Mouse (Mus musculus) lung, adult 2 months (tissue): Measurements from ENCODE around the gene Muc4. TPM values are rescaled to one million over a fixed set of nuclear protein-coding genes. Genes with fewer than 3 reads are reported as not detected.

Experiments used
- DNase-seq: peaks from one replicate; pipeline ENCODE4 v3.0.0; 2022
- H3K4me1 ChIP-seq: fragments of 200-500 bp; 2 replicates; pipeline ENCODE4 v1.6.1; 2011; ENCODE audit warnings: low read length; ENCODE audit not compliant: control insufficient read depth, insufficient read depth
- H3K4me3 ChIP-seq: fragments of 200-500 bp; replicated peaks from 2 replicates; pipeline ENCODE3; 2011; ENCODE audit warnings: low read depth, mild to moderate bottlenecking, control low read depth, low read length; ENCODE audit errors: extremely low read depth
- CTCF ChIP-seq: fragments of 200-500 bp; IDR thresholded peaks from 2 replicates; pipeline ENCODE4 v1.5.1; 2011; ENCODE audit warnings: mild to moderate bottlenecking, low read length, control low read depth; ENCODE audit not compliant: insufficient read depth
- POLR2A ChIP-seq: fragments of 200-500 bp; IDR thresholded peaks from 2 replicates; pipeline ENCODE4 v1.6.1; 2011; ENCODE audit warnings: low read depth, mild to moderate bottlenecking, control low read depth, low read length, borderline replicate concordance; ENCODE audit errors: extremely low read depth
- WGBS: fragments of 180-500 bp; shearing (Covaris S2); methylation state at CpG from one replicate; pipeline ENCODE4 v1.1.7; 2018; 5-methylcytosine and 5-hydroxymethylcytosine counted together
- polyA plus RNA-seq: library from polyadenylated mRNA; depleted of rRNA; stranded (reverse); fragments of >200 nt; gene quantifications from 2 replicates; pipeline ENCODE4 v1.2.3, GENCODE M21; 2012; rRNA removed

Gene Muc4
- polyA plus RNA-seq, 1 experiment: 17.3 TPM

DNA sequence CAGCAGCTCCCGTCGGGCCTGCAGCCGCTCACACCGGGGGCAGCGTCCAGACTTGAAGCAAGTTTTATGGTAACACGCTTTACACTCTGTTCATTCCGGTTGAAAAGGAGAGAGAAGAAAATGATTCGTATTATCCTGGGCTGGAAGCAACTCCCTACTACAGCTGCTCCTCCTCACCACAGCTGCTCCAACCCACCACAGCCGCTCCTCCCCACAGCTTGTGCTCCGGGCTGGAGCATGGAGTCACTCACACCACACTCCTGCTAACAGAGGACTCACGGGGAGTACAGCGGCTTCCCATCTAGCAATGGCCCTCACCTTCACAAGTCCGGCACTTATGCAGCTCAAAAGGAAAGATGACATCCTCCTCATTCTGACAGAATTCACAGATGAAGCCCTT lies 88.4 kb downstream of the Muc4 start:
- no peak for TF ChIP-seq CTCF
- TF ChIP-seq POLR2A: no peak
- no peak for DNase-seq
- H3K4me1 ChIP-seq: 0 out of 2 replicates have a peak, but pooled peaks cover 4% of the 10 kb centered on the region
- WGBS: 90% methylated on average over 13 of the region's 13 CpGs
- H3K4me3 ChIP-seq: no peak overlapping the region

DNA sequence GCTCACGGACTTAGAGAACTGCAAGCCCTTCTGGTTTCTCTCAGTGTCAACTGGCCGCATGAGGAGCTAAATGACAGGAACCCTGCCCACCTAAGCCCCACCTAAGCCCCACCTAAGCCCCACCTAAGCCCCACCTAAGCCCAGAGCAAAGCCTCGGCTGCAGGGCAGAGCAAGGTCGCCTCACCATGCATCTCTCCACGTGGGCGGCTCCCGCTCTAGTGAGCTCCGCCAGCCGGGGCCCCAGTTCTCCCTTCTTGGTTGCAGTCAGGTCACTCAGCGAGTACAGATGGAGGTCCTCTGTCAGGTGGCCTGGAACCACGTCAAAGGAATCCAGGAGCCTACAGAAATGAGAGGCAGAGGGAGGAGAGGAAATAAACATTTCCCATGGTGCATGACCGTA lies 89.7 kb downstream of the Muc4 start:
- 72% methylated on average over 12 of the region's 12 CpGs for WGBS
- TF ChIP-seq POLR2A (no peak), CTCF (no peak)
- Histone ChIP-seq H3K4me3 (no peak overlapping the region), H3K4me1 (0 out of 2 replicates have a peak, but pooled peaks cover 4% of the 10 kb centered on the region)
- DNase-seq: no peak

DNA sequence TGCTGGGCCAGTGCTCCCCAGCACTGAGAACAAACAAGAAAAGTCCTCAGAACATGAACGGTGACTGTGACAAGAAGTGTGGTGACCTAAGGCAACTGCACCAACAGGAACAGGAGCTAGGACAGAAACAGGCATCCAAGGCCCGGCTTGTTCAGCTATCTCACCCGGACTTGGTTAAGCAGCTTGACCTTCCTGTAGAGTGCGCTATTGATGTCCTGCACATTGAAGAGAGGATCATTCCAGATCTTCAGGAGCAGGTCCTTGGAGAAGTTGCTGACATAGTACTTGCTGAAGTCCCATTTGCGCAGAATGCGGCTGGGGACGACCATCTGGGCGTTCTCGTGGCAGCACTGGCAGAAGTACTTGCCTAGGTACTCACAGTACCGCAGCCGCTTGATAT lies 90.8 kb downstream of the Muc4 start:
- TF ChIP-seq CTCF (no peak), POLR2A (no peak)
- no peak overlapping the region for H3K4me3 ChIP-seq
- WGBS: 93% methylated on average over 11 of the region's 11 CpGs
- H3K4me1 ChIP-seq: 0 out of 2 replicates have a peak, but pooled peaks cover 4% of the 10 kb centered on the region
- no peak for DNase-seq

DNA sequence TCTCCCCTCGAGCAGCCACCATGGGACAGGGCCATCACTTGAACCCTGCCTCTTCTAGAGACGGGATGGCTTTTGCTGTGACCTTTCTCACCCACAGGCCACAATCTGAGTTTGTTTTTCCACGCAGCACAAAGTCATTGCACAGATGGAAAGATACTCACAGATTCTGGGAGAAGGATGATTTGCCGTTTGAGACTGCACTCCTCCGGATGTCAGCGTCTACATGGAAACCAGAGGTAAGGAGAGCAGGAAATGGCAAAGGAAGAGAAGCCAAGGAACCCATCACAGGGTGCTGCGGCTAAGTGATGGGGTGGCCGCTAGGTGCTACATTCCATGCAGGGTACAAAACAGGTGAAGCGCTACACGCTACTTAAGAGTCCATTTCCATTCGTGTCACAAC lies 93.4 kb downstream of the Muc4 start:
- WGBS: 82% methylated on average over 11 of the region's 11 CpGs
- H3K4me3 ChIP-seq: no peak overlapping the region
- no peak for DNase-seq
- TF ChIP-seq CTCF (no peak), POLR2A (no peak)
- H3K4me1 ChIP-seq: no peaks in the 10 kb centered on the region

DNA sequence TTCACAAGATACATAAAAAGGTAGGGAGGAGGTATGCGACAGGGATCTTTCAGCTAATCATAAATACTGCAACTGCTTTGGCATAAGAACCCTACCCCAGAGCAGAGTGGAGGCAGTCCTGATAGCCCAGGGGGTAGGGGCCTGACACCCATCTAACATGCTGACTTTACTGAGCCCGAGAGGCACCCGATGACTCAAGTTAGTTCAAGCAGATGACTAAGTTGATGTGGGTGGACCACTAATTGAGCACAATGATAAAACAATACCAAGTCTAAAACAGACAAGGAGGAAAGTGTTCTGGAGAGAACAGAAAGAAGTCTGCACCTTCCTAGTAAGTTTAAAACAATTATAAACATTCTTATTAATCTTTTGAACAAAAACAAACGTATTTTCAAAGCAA lies 95.8 kb downstream of the Muc4 start:
- Histone ChIP-seq H3K4me3 (no peak overlapping the region), H3K4me1 (no peaks in the 10 kb centered on the region)
- DNase-seq: no peak
- 91% methylated on average over 4 of the region's 4 CpGs for WGBS
- no peak for TF ChIP-seq POLR2A

Other genes starting within 250 kb of the Muc4 start
- 0.11 and 0.17 TPM in 2 replicates for gene Slc51a, start 248.0 kb upstream of the Muc4 start, polyA plus RNA-seq
- not detected in 2 replicates for gene Zdhhc19, start 239.6 kb upstream of the Muc4 start, polyA plus RNA-seq
- 7.5 and 12.8 TPM in 2 replicates for gene Tfrc, start 127.0 kb upstream of the Muc4 start, polyA plus RNA-seq
- gene Tnk2, start 92.0 kb upstream of the Muc4 start, polyA plus RNA-seq: 107 and 119 TPM in 2 replicates
- gene Muc20, start 61.5 kb downstream of the Muc4 start, polyA plus RNA-seq: 9.0 and 11.8 TPM in 2 replicates
- 2.3 and 3.0 TPM in 2 replicates for gene Smbd1, start 74.6 kb downstream of the Muc4 start, polyA plus RNA-seq
- gene Fyttd1, start 141.6 kb downstream of the Muc4 start, polyA plus RNA-seq: 8.4 and 8.9 TPM in 2 replicates
- gene Rubcn, start 141.9 kb downstream of the Muc4 start, polyA plus RNA-seq: 34.3 and 47.6 TPM in 2 replicates
- 28.7 and 40.3 TPM in 2 replicates for gene Lrch3, start 178.2 kb downstream of the Muc4 start, polyA plus RNA-seq